Mouse (Mus musculus) CH12.LX (cell line): Measurements from ENCODE around the gene Mrtfb. TPM values are rescaled to one million over a fixed set of nuclear protein-coding genes. Genes with fewer than 3 reads are reported as not detected.

Experiments
- DNase-seq: peaks from one replicate; pipeline ENCODE4 v3.0.0-alpha.2; 2013; ENCODE audit errors: extremely low read depth
- H3K27ac ChIP-seq: 2 replicates; pipeline ENCODE4 v1.5.1; 2012; ENCODE audit warnings: low read depth, mild to moderate bottlenecking, control low read depth, moderate library complexity; ENCODE audit not compliant: insufficient read depth
- H3K27me3 ChIP-seq: replicated peaks from 2 replicates; pipeline ENCODE3; 2012; ENCODE audit warnings: inconsistent platforms
- H3K36me3 ChIP-seq, 2 experiments: replicated peaks in 1 of 2; 2 replicates each; pipeline versions ENCODE3 to v1.6.1; 2012; ENCODE audit warnings: inconsistent platforms in 1 of 2, low read length in 1 of 2, mild to moderate bottlenecking in 1 of 2, mixed read lengths in 1 of 2, moderate library complexity in 1 of 2; ENCODE audit not compliant: control insufficient read depth in 1 of 2, insufficient read depth in 1 of 2
- H3K4me1 ChIP-seq, 2 experiments: 2 replicates each; pipeline ENCODE4 v1.6.1; 2012; ENCODE audit warnings: inconsistent platforms in 1 of 2, moderate library complexity in 1 of 2; ENCODE audit not compliant: insufficient read depth in 2 of 2, control insufficient read depth in 1 of 2
- H3K4me2 ChIP-seq: 2 replicates; pipeline ENCODE4 v1.6.1; 2012; ENCODE audit warnings: low read depth, mild to moderate bottlenecking, control low read depth; ENCODE audit not compliant: poor library complexity, insufficient read depth, severe bottlenecking
- H3K4me3 ChIP-seq, 3 experiments: fragments of 150-350 bp in 1 of 3; sonication (generic) in 1 of 3; replicated peaks in 1 of 3; 2 replicates each; pipeline versions ENCODE3 to v1.5.1; 2011 to 2012; ENCODE audit warnings: low read depth in 2 of 3, low read length in 2 of 3, mild to moderate bottlenecking in 2 of 3, moderate library complexity in 2 of 3, control low read depth in 1 of 3, improper control_type of control experiment in 1 of 3, inconsistent platforms in 1 of 3, mixed read lengths in 1 of 3; ENCODE audit not compliant: poor library complexity in 1 of 3
- H3K79me2 ChIP-seq: replicated peaks from 2 replicates; pipeline ENCODE4 v1.6.1; 2012; ENCODE audit warnings: mild to moderate bottlenecking, moderate library complexity; ENCODE audit not compliant: control insufficient read depth, poor library complexity, insufficient read depth, severe bottlenecking; ENCODE audit errors: extremely low read depth
- H3K9ac ChIP-seq: 2 replicates; pipeline ENCODE4 v1.6.1; 2012; ENCODE audit warnings: low read depth, mild to moderate bottlenecking, control low read depth, moderate library complexity; ENCODE audit not compliant: insufficient read depth
- H3K9me3 ChIP-seq: replicated peaks from 2 replicates; pipeline ENCODE3; 2012; ENCODE audit warnings: low read length, inconsistent platforms, mixed read lengths
- BHLHE40 ChIP-seq: IDR thresholded peaks from 2 replicates; pipeline ENCODE4 v1.6.1; 2011; ENCODE audit warnings: mild to moderate bottlenecking, low read depth, low read length, improper control_type of control experiment
- CHD2 ChIP-seq: IDR thresholded peaks from 2 replicates; pipeline ENCODE4 v1.6.1; 2011; ENCODE audit warnings: low read length, improper control_type of control experiment
- GABPA ChIP-seq: IDR thresholded peaks from 2 replicates; pipeline ENCODE4 v1.6.1; 2012; ENCODE audit warnings: low read depth, low read length, improper control_type of control experiment, inconsistent platforms; ENCODE audit not compliant: insufficient replicate concordance
- HCFC1 ChIP-seq: IDR thresholded peaks from 2 replicates; pipeline ENCODE4 v1.6.1; 2012; ENCODE audit warnings: low read depth, mild to moderate bottlenecking, inconsistent platforms, low read length, improper control_type of control experiment
- MAFK ChIP-seq: IDR thresholded peaks from 2 replicates; pipeline ENCODE4 v1.6.1; 2011; ENCODE audit warnings: low read length, improper control_type of control experiment; ENCODE audit not compliant: insufficient replicate concordance
- MAX ChIP-seq: IDR thresholded peaks from 2 replicates; pipeline ENCODE4 v1.6.1; 2011; ENCODE audit warnings: low read length, improper control_type of control experiment
- MEF2A ChIP-seq: IDR thresholded peaks from 2 replicates; pipeline ENCODE4 v1.6.1; 2014; ENCODE audit warnings: low read depth, mild to moderate bottlenecking, inconsistent platforms, low read length, improper control_type of control experiment, borderline replicate concordance
- MXI1 ChIP-seq: IDR thresholded peaks from 2 replicates; pipeline ENCODE4 v1.6.1; 2011; ENCODE audit warnings: mild to moderate bottlenecking, low read depth, low read length, improper control_type of control experiment
- NELFE ChIP-seq: IDR thresholded peaks from 2 replicates; pipeline ENCODE4 v1.6.1; 2011; ENCODE audit warnings: low read depth, low read length, improper control_type of control experiment
- POLR2AphosphoS2 ChIP-seq: IDR thresholded peaks from 2 replicates; pipeline ENCODE4 v1.6.1; 2011; ENCODE audit warnings: low read depth, low read length, improper control_type of control experiment
- SIN3A ChIP-seq: IDR thresholded peaks from 2 replicates; pipeline ENCODE4 v1.6.1; 2012; ENCODE audit warnings: low read length, improper control_type of control experiment, inconsistent platforms
- SMC3 ChIP-seq: IDR thresholded peaks from 2 replicates; pipeline ENCODE4 v1.6.1; 2011; ENCODE audit warnings: low read depth, low read length, improper control_type of control experiment
- TBP ChIP-seq: conservative IDR thresholded peaks from 2 replicates; pipeline ENCODE4 v1.6.1; 2011; ENCODE audit warnings: low read depth, low read length, improper control_type of control experiment
- UBTF ChIP-seq: IDR thresholded peaks from 2 replicates; pipeline ENCODE4 v1.6.1; 2012; ENCODE audit warnings: low read depth, mild to moderate bottlenecking, inconsistent platforms, low read length, improper control_type of control experiment, moderate library complexity
- ZC3H11A ChIP-seq: IDR thresholded peaks from 2 replicates; pipeline ENCODE4 v1.6.1; 2012; ENCODE audit warnings: low read depth, mild to moderate bottlenecking, inconsistent platforms, low read length, improper control_type of control experiment
- ZKSCAN1 ChIP-seq: IDR thresholded peaks from 2 replicates; pipeline ENCODE4 v1.6.1; 2012; ENCODE audit warnings: low read depth, inconsistent platforms, low read length, improper control_type of control experiment, borderline replicate concordance
- ZNF384 ChIP-seq: IDR thresholded peaks from 2 replicates; pipeline ENCODE4 v1.6.1; 2012; ENCODE audit warnings: low read depth, low read length, improper control_type of control experiment, inconsistent platforms
- dilution Hi-C: fragments of 300-500 bp; cut with MboI; formaldehyde crosslinking; loops from 2 replicates; pipeline ENCODE4 v1.14.3; 2020; ENCODE audit warnings: low sequenced_read_pairs; ENCODE audit not compliant: extremely low pct_unique_long_range_greater_than_20kb, extremely low pct_ligation_motif_present
- in situ Hi-C: fragments of 300-500 bp; cut with MboI; formaldehyde crosslinking; loops from 3 replicates; pipeline ENCODE4 v1.14.3; 2019; ENCODE audit warnings: low sequenced_read_pairs, low pct_ligation_motif_present, low pct_unique_long_range_greater_than_20kb, mixed read lengths
- polyA plus RNA-seq: library from polyadenylated mRNA; unstranded; fragments of >175 nt; gene quantifications from 2 replicates; pipeline ENCODE4 v1.2.1, GENCODE M21; 2012; ENCODE audit warnings: low read depth; ENCODE audit not compliant: insufficient read length
- total RNA-seq, 2 experiments: library from RNA; depleted of rRNA; stranded (reverse); fragments of 300-350 nt in 1 of 2; fragments of >200 nt in 1 of 2; gene quantifications; 2 replicates each; pipeline ENCODE4 v1.2.3; 2012 to 2014

Gene Mrtfb
- total and polyA plus RNA-seq, 3 experiments = 3.2 to 9.4 (median 4.4) TPM

DNA sequence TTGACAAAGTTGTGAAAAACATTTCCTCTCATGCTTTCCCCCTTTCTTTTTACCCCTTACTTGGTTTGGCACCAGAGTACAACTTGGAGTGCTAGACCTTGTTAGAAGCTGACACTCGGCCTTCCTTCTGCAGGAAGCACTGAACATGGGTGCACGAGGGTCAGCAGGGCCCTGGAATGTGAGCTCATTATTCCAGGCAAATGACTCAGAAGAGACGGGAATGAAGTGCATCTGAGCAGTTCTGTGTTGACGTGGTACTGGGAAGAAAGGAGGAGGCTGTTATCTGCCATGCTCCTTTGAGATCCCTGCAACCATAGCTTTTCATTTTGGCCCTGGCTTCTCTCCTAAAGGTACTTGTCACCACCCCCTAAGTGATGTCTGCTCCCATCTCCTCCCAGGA lies 10.6 kb upstream of the Mrtfb start:
- no peaks in the 10 kb centered on the region for H3K79me2 ChIP-seq
- no peak overlapping the region for H3K9ac ChIP-seq
- no peak for DNase-seq
- no peak for TF ChIP-seq TBP
- no peak for TF ChIP-seq MAX
- TF ChIP-seq BHLHE40 = no peak
- TF ChIP-seq HCFC1 = no peak
- TF ChIP-seq POLR2AphosphoS2 = no peak
- TF ChIP-seq MAFK = no peak
- TF ChIP-seq GABPA = no peak
- TF ChIP-seq ZKSCAN1 = no peak
- no peak for TF ChIP-seq NELFE
- no peak for TF ChIP-seq UBTF
- TF ChIP-seq SMC3 = no peak
- no peak for TF ChIP-seq ZC3H11A
- TF ChIP-seq MXI1 = no peak
- TF ChIP-seq CHD2 = no peak
- dilution Hi-C loops (no loop called here), in situ Hi-C loops (no loop called here)
- H3K9me3 ChIP-seq = no peaks in the 10 kb centered on the region
- H3K4me3 ChIP-seq = no peak overlapping the region
- no peak overlapping the region for H3K27ac ChIP-seq
- H3K4me2 ChIP-seq = no peak overlapping the region
- no peaks in the 10 kb centered on the region for H3K36me3 ChIP-seq
- H3K4me1 ChIP-seq = peaks cover 0 to 4% of the 10 kb centered on the region in 2 experiments; a peak in 1 of 4 replicates
- H3K27me3 ChIP-seq = no peaks in the 10 kb centered on the region

DNA sequence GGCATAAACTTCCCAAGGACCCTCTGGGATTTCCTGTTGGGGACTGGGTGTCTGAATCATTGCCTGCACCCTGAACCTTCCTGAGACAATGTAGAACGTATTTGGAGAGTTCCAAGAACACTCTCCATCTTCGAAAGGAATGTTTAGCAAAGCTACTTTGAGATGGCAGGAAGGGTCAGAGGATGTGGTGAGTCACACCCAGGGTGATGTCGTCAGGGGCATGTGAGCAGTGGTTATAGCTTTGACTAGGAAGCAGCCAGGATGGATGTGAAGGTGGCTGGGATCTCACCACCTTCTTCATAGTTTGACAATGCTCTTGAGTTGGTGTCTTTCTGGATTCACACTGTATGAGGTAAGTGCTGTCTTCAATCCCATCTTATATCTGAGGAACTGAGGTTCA lies 9.4 kb upstream of the Mrtfb start:
- TF ChIP-seq ZNF384 (no peak), UBTF (no peak), SIN3A (no peak), MEF2A (no peak), GABPA (no peak)
- H3K4me3 ChIP-seq = no peak overlapping the region
- H3K4me2 ChIP-seq = no peak overlapping the region
- H3K9ac ChIP-seq = no peak overlapping the region
- no peak overlapping the region for H3K27ac ChIP-seq
- H3K79me2 ChIP-seq = no peaks in the 10 kb centered on the region
- no peaks in the 10 kb centered on the region for H3K36me3 ChIP-seq
- H3K27me3 ChIP-seq = no peaks in the 10 kb centered on the region
- dilution Hi-C loops = no loop called here
- no peak for DNase-seq
- H3K9me3 ChIP-seq = no peaks in the 10 kb centered on the region
- in situ Hi-C loops = no loop called here
- peaks cover 0 to 4% of the 10 kb centered on the region in 2 experiments; a peak in 1 of 4 replicates for H3K4me1 ChIP-seq
